Mouse (Mus musculus) forebrain, embryonic 11.5 days (tissue): ENCODE measurements around the gene Psmd2. TPM values are rescaled to one million over a fixed set of nuclear protein-coding genes. Genes with fewer than 3 reads are reported as not detected.

Experiments
- ATAC-seq: fragments of 200-750 bp; cut with Nextera tagmentation; replicated peaks from 2 replicates; pipeline ENCODE4 v1.8.0; 2017; ENCODE audit warnings: moderate TSS enrichment; ENCODE audit not compliant: low FRiP score
- DNase-seq: peaks from one replicate; pipeline ENCODE4 v3.0.0-alpha.2; 2017; ENCODE audit warnings: low spot score
- H3K27ac ChIP-seq: fragments of 300-500 bp; sonication (generic); 2 replicates; pipeline ENCODE4 v1.5.1; 2014; ENCODE audit warnings: low read depth, low read length
- H3K27me3 ChIP-seq: fragments of 300-500 bp; sonication (generic); 2 replicates; pipeline ENCODE4 v1.6.1; 2014; ENCODE audit warnings: mild to moderate bottlenecking, low read length, mixed read lengths; ENCODE audit not compliant: control insufficient read depth, insufficient read depth
- H3K36me3 ChIP-seq: fragments of 300-500 bp; sonication (generic); 2 replicates; pipeline ENCODE4 v1.6.1; 2014; ENCODE audit warnings: mild to moderate bottlenecking, low read length, moderate library complexity, mixed read lengths; ENCODE audit not compliant: control insufficient read depth, insufficient read depth
- H3K4me1 ChIP-seq: fragments of 300-500 bp; sonication (generic); replicated peaks from 2 replicates; pipeline ENCODE4 v1.6.1; 2014; ENCODE audit warnings: low read length, mixed read lengths; ENCODE audit not compliant: control insufficient read depth, insufficient read depth
- H3K4me2 ChIP-seq: fragments of 300-500 bp; sonication (generic); 2 replicates; pipeline ENCODE4 v1.6.1; 2014; ENCODE audit warnings: low read depth, mild to moderate bottlenecking, low read length, moderate library complexity, mixed read lengths; ENCODE audit not compliant: severe bottlenecking
- H3K4me3 ChIP-seq: fragments of 300-500 bp; sonication (generic); 2 replicates; pipeline ENCODE4 v1.5.1; 2014; ENCODE audit warnings: low read depth, low read length
- H3K9ac ChIP-seq: fragments of 300-500 bp; sonication (generic); 2 replicates; pipeline ENCODE4 v1.6.1; 2014; ENCODE audit warnings: low read length
- H3K9me3 ChIP-seq: fragments of 300-500 bp; sonication (generic); 2 replicates; pipeline ENCODE4 v1.6.1; 2016; ENCODE audit warnings: low read length, mixed read lengths; ENCODE audit not compliant: control insufficient read depth
- WGBS: fragments of 180-500 bp; shearing (Covaris S2); extraction: QIAGEN DNeasy Blood & Tissue Kit; methylation state at CpG from one replicate; pipeline ENCODE4 v1.1.7; 2014; 5-methylcytosine and 5-hydroxymethylcytosine counted together
- polyA plus RNA-seq: library from polyadenylated mRNA; unstranded; fragments of >200 nt; fragmentation: Nextera tagmentation; extraction: Ambion mirVana; gene quantifications from 2 replicates; pipeline ENCODE4 v1.2.1, GENCODE M21; 2014

Psmd2 gene
- polyA plus RNA-seq, 1 experiment from 2014 or later: 469 TPM

DNA sequence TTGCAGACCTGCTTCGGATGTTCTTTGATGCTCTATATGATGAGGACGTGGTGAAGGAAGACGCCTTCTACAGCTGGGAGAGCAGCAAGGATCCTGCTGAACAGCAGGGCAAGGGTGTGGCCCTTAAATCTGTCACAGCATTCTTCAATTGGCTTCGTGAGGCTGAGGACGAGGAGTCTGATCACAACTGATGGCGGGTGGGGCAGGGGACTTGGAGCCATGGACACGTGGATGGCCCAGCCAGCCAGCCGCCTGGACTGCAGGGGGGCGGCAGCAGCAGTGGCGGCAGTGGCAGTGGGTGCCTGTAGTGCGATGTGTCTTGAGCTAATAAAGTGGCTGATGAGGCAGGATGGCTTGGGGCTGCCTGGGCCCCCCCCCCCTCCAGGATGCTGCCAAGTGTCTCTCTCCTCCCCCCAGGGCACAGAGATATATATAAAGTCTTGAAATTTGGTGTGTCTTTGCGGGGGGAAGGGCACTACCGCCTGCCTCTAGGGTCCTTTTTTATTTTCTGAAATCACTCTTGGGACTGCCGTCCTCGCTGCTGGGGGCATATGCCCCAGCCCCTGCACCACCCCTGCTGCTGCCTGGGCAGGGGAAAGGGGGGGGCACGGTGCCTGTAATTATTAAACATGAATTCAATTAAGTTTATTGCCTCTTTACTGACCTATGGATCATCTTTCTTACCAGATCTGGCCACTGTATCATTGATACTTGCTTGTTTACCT lies 41.0 kb downstream of the Psmd2 start:
- H3K4me2 ChIP-seq: no peak overlapping the region; the same call in 1 of the 2 replicates
- no peaks in the 10 kb centered on the region for H3K9me3 ChIP-seq
- DNase-seq (no peak), ATAC-seq (no peak)
- peaks cover 21% of the 10 kb centered on the region for H3K4me1 ChIP-seq
- H3K27ac ChIP-seq: no peak overlapping the region
- H3K27me3 ChIP-seq: no peaks in the 10 kb centered on the region
- H3K4me3 ChIP-seq: peak overlapping the region; percentile 54; the same call in 1 of the 2 replicates
- no peak overlapping the region for H3K9ac ChIP-seq
- H3K36me3 ChIP-seq: peaks cover 20% of the 10 kb centered on the region
- 43% methylated on average over 16 of the region's 16 CpGs for WGBS

DNA sequence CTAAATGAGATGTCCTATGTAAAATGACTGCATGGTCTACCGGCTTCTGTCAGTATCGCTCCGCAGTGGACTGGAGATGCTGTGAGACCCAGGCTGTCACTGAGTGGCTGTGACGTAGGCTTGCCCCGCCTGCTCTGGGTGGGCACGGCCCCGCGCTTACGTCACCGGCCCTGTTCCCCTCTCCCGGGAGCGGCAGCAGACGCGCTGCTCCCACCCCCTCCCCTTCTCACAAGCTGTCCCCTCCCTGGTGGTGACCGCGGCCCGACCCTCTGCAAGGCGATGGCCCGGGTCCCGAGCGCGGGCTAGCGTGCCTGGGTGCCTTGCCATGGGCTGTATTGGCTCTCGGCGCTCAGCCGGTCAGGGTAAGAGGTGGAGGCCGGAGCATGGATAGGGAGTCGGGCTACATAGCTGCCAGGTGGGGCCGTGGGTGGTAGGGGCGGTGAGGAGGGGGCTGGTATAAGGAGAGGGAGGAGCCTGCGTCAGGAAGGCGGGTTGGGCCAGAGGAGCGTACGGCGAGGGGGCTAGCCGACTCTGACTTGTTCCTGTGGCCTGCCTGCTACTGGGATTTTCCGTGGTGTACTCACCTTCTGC lies 41.8 kb downstream of the Psmd2 start, which contains the start of gene Fam131a:
Gene Fam131a (plus strand): TSS at position 131 of the 591 bp plus-strand sequence.
- peaks cover 20% of the 10 kb centered on the region for H3K36me3 ChIP-seq
- H3K4me1 ChIP-seq: peaks cover 21% of the 10 kb centered on the region
- DNase-seq (peak; percentile 97), ATAC-seq (peak; percentile 91)
- H3K4me2 ChIP-seq: peak within 1 kb of the TSS; percentile 78
- no peaks in the 10 kb centered on the region for H3K9me3 ChIP-seq
- WGBS: under 1% methylated on average over 35 of the region's 37 CpGs
- peak within 1 kb of the TSS; percentile 66 for H3K27ac ChIP-seq
- no peaks in the 10 kb centered on the region for H3K27me3 ChIP-seq
- peak within 1 kb of the TSS; percentile 74 for H3K9ac ChIP-seq
- H3K4me3 ChIP-seq: peak within 1 kb of the TSS; percentile 54

DNA sequence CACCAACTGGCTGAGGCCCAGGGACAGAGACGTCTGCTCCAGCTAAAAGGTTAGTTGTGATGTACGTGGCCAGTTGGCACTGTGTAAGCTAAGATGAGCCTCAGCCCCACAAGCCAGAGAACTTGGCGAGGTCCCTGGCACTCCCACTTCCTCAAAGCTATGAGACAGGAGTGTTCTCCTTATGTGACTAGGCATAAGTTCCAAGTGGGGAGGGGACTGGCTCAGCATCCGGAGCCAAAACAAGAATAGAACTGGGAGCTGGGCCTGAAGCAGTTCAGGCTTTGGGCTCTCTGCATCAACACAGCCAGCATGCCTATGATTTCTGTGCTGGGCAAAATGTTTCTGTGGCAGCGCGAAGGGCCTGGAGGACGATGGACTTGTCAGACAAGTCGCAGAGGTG lies 43.3 kb downstream of the Psmd2 start:
- H3K9me3 ChIP-seq: no peaks in the 10 kb centered on the region
- no peaks in the 10 kb centered on the region for H3K27me3 ChIP-seq
- H3K36me3 ChIP-seq: peaks cover 6% of the 10 kb centered on the region
- H3K4me3 ChIP-seq: no peak overlapping the region
- H3K27ac ChIP-seq: no peak overlapping the region
- DNase-seq (no peak), ATAC-seq (no peak)
- H3K9ac ChIP-seq: no peak overlapping the region
- no peak overlapping the region for H3K4me2 ChIP-seq
- WGBS: 86% methylated on average over 8 of the region's 8 CpGs
- H3K4me1 ChIP-seq: peaks cover 21% of the 10 kb centered on the region

DNA sequence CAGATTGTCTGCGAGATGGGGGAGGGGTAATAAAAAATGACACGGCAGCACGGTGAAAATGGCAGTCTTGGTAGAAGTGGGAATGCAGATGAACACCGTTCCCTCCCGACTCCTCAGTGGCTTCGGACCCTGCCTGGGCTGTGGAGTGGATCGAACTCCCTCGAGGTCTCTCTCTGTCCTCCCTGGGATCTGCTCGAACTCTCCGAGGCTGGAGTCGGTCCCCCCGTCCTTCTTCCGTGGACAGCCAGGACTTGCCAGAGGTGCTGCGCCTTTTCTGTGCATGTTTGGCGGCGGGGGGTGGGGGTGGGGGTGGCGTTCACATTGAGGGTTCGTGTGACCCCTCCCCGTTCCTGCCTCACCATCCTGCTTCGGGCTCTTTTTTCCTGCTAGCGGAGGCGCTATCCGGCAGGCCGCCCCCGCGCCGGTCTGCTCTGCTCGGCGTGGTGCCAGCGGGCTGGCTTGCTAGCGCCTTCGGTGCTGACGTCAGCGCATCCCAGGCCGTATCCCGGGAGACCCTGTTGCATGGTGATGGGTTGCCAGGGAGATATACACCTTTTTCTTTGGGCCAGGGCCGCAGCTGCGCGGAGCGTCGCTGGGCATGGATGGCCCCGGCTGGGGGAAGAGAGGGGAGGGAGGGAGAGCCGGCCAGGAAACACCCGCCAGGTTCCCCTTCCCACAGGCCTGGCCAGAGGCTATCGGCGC lies 44.3 kb downstream of the Psmd2 start:
- H3K4me1 ChIP-seq: peaks cover 21% of the 10 kb centered on the region
- H3K4me2 ChIP-seq: peak overlapping the region; percentile 69
- peak overlapping the region; percentile 35 for H3K4me3 ChIP-seq
- H3K27me3 ChIP-seq: no peaks in the 10 kb centered on the region
- ATAC-seq (peak; percentile 83), DNase-seq (peak; percentile 95)
- no peaks in the 10 kb centered on the region for H3K9me3 ChIP-seq
- H3K27ac ChIP-seq: peak overlapping the region; percentile 58
- H3K9ac ChIP-seq: peak overlapping the region; percentile 63
- WGBS: 3% methylated on average over 46 of the region's 46 CpGs
- peaks cover 5% of the 10 kb centered on the region for H3K36me3 ChIP-seq

DNA sequence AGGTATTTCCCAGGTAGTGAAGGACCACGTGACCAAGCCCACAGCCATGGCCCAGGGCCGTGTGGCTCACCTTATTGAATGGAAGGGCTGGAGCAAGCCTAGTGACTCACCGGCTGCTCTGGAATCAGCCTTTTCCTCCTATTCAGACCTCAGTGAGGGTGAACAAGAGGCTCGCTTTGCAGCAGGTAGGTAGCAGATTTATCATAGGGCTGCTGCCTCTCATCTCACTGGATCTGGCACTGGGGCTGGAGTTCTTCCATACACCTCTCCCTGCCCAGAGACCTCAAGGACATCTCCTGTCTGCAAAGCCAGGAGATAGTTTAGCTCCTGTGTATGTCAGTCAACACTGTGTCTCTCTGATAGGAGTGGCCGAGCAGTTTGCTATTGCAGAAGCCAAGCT lies 47.8 kb downstream of the Psmd2 start:
- Histone ChIP-seq H3K4me3 (no peak overlapping the region), H3K36me3 (no peaks in the 10 kb centered on the region; the same call in 1 of the 2 replicates), H3K9me3 (no peaks in the 10 kb centered on the region), H3K4me1 (peaks cover 25% of the 10 kb centered on the region), H3K9ac (no peak overlapping the region), H3K27me3 (no peaks in the 10 kb centered on the region), H3K27ac (no peak overlapping the region), H3K4me2 (no peak overlapping the region)
- ATAC-seq (no peak), DNase-seq (no peak)
- WGBS: 78% methylated on average over 5 of the region's 5 CpGs

DNA sequence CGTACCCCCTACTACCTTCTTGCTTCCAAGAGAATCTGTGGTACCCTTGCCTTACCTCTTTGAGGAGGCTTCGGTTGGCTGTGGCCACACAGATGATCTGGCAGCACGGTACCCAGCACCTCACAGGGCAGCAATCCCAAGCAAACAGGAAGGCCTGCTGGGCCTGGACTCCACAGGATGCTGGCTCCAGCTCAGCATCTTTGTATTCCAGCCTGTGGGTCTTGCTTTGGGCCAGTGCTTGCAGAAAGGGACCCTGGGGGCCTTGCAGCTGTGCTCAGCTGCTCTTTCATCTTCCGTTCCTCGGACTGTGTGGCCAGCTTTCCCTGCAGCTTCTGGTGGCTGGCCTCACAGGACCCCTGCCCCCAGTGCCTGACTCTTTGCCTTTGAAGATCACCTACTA lies 48.6 kb downstream of the Psmd2 start:
- H3K9ac ChIP-seq: no peak overlapping the region
- H3K4me1 ChIP-seq: peaks cover 26% of the 10 kb centered on the region
- DNase-seq (no peak), ATAC-seq (no peak)
- H3K9me3 ChIP-seq: no peaks in the 10 kb centered on the region
- no peak overlapping the region for H3K4me2 ChIP-seq
- no peaks in the 10 kb centered on the region; the same call in 1 of the 2 replicates for H3K36me3 ChIP-seq
- H3K4me3 ChIP-seq: no peak overlapping the region
- H3K27me3 ChIP-seq: no peaks in the 10 kb centered on the region
- WGBS: 31% methylated on average over 5 of the region's 5 CpGs
- no peak overlapping the region for H3K27ac ChIP-seq

DNA sequence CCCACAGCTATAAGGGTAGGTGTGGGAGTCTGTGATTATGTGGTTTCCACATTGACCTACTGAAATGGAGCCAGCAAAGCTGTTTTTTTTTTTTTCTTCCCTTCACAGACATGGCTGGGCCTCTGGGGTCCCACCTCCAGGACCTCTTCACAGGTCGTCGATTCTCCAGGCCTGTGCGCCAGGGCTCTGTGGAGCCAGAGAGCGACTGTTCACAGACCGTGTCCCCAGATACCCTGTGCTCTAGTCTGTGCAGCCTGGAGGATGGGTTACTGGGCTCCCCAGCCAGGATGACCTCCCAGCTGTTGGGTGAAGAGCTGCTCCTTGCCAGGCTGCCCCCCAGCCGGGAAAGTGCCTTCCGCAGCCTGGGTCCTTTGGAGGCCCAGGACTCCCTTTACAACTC lies 49.9 kb downstream of the Psmd2 start:
- Histone ChIP-seq H3K4me1 (peaks cover 20% of the 10 kb centered on the region), H3K27me3 (no peaks in the 10 kb centered on the region), H3K9me3 (no peaks in the 10 kb centered on the region), H3K4me3 (0 out of 2 replicates have a peak overlapping the region, but pooled peaks have one; percentile 3), H3K36me3 (no peaks in the 10 kb centered on the region; the same call in 1 of the 2 replicates), H3K4me2 (no peak overlapping the region), H3K9ac (peak overlapping the region; percentile 42), H3K27ac (peak overlapping the region; percentile 62)
- ATAC-seq (0 out of 2 replicates have a peak, but pooled peaks have one; percentile 34), DNase-seq (no peak)
- WGBS: 46% methylated on average over 7 of the region's 7 CpGs

DNA sequence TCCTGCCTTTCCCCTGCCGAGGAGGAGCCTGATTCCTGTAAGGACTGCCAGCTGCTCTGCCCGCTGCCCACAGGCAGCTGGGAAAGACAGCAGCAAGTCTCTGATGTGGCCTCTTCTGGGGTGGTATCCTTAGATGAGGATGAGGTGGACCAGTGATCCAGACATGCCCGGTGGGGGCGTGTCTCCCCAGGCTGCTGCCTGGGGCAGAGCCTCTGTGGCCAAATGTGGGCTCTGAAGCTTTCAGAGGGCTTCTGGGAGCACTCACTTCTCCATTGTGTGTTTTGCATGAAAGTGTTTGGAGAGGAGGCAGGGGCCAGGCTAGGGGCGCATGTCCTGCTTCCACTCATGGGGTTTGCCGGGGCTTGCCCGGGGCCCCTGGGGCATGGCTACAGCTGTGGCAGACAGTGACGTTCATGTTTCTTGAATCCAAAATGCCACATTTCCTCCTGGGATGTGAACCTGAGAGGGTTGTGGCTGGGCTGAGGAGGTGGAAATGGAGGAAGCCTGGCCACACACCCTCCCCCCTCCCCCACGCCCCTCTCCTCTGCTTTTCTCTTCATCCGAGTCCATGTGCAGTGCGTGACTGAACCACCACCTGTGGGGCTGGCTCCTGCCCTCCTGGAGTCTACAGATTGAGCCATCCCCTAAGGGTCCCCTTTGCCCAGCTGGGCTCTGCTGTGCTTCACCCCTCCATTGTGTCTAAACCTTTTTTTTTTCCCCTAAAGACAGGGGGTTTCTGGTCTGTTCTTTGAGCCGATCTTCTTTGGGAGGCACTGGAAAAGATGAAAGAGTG lies 50.5 kb downstream of the Psmd2 start:
- H3K4me2 ChIP-seq: peak overlapping the region; percentile 11; the same call in 1 of the 2 replicates
- H3K36me3 ChIP-seq: no peaks in the 10 kb centered on the region; the same call in 1 of the 2 replicates
- peak overlapping the region; percentile 62 for H3K27ac ChIP-seq
- H3K4me1 ChIP-seq: peaks cover 17% of the 10 kb centered on the region
- H3K4me3 ChIP-seq: 0 out of 2 replicates have a peak overlapping the region, but pooled peaks have one; percentile 3
- DNase-seq: peak; percentile 67
- no peaks in the 10 kb centered on the region for H3K27me3 ChIP-seq
- H3K9ac ChIP-seq: peak overlapping the region; percentile 42
- H3K9me3 ChIP-seq: no peaks in the 10 kb centered on the region
- 13% methylated on average over 12 of the region's 12 CpGs for WGBS
- ATAC-seq: peak; percentile 42
